Mouse (Mus musculus) hindbrain, embryonic 14.5 days (tissue): ENCODE measurements around the gene Atp10a. TPM values are rescaled to one million over a fixed set of nuclear protein-coding genes. Genes with fewer than 3 reads are reported as not detected.

Source experiments
- ATAC-seq: fragments of 200-750 bp; cut with Nextera tagmentation; 2 replicates; pipeline ENCODE4 v1.8.0; 2017; ENCODE audit warnings: moderate number of reproducible peaks, mild to moderate bottlenecking, moderate TSS enrichment, moderate library complexity; ENCODE audit not compliant: low FRiP score
- DNase-seq: peaks from one replicate; pipeline ENCODE4 v3.0.0-alpha.2; 2015; ENCODE audit warnings: low spot score
- H3K27ac ChIP-seq: fragments of 300-500 bp; sonication (generic); 2 replicates; pipeline ENCODE4 v1.5.1; 2014; ENCODE audit warnings: mild to moderate bottlenecking, moderate library complexity
- H3K27me3 ChIP-seq: fragments of 300-500 bp; sonication (generic); 2 replicates; pipeline ENCODE4 v1.6.1; 2014; ENCODE audit warnings: mild to moderate bottlenecking, low read length, mixed read lengths; ENCODE audit not compliant: control insufficient read depth, insufficient read depth
- H3K36me3 ChIP-seq: fragments of 300-500 bp; sonication (generic); replicated peaks from 2 replicates; pipeline ENCODE4 v1.6.1; 2014; ENCODE audit not compliant: control insufficient read depth, insufficient read depth
- H3K4me1 ChIP-seq: fragments of 300-500 bp; sonication (generic); replicated peaks from 2 replicates; pipeline ENCODE4 v1.6.1; 2014; ENCODE audit warnings: antibody characterized with exemption, low read length, mixed read lengths; ENCODE audit not compliant: control insufficient read depth, insufficient read depth
- H3K4me2 ChIP-seq: fragments of 300-500 bp; sonication (generic); replicated peaks from 2 replicates; pipeline ENCODE4 v1.6.1; 2014; ENCODE audit warnings: mild to moderate bottlenecking, moderate library complexity
- H3K4me3 ChIP-seq: fragments of 300-500 bp; sonication (generic); replicated peaks from 2 replicates; pipeline ENCODE4 v1.5.1; 2014; ENCODE audit warnings: mild to moderate bottlenecking, low read length
- H3K9ac ChIP-seq: fragments of 300-500 bp; sonication (generic); 2 replicates; pipeline ENCODE4 v1.6.1; 2014
- H3K9me3 ChIP-seq: fragments of 300-500 bp; sonication (generic); 2 replicates; pipeline ENCODE4 v1.6.1; 2016; ENCODE audit warnings: low read length; ENCODE audit not compliant: control insufficient read depth
- WGBS: fragments of 180-500 bp; shearing (Covaris S2); extraction: QIAGEN DNeasy Blood & Tissue Kit; methylation state at CpG from one replicate; pipeline ENCODE4 v1.1.7; 2014; 5-methylcytosine and 5-hydroxymethylcytosine counted together
- polyA plus RNA-seq: library from polyadenylated mRNA; unstranded; fragments of >200 nt; fragmentation: Nextera tagmentation; extraction: Ambion mirVana; gene quantifications from 2 replicates; pipeline ENCODE4 v1.2.1, GENCODE M21; 2014

The Atp10a gene
- 1.6 and 1.7 TPM in 2 replicates for polyA plus RNA-seq

DNA sequence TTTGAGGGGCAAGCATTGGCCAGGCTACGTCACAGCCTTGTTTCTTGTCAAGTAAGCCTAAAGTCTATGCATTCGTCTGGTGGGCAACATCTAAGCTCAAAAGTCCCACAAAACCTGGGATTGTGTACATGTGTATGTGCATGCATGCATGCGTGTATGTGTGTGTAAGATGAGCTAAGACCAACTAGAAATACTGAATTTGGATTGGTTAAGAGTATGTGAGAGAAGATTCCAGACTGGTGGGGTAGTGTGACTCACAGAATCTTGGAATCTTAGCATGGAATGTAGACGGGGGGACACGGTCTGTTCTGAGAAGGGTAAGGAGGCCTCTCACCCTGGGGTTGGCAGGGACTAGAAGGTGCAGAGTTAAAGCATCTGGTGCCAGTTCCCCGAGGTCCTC is at the start of gene Atp10a:
Gene Atp10a (plus strand): TSS at position 301 of the 400 bp plus-strand sequence.
- no peaks in the 10 kb centered on the region for H3K9me3 ChIP-seq
- WGBS: 88% methylated on average over 6 of the region's 6 CpGs
- H3K27me3 ChIP-seq: peaks cover 10% of the 10 kb centered on the region; the same call in 1 of the 2 replicates
- ATAC-seq (no peak), DNase-seq (no peak)
- no peaks in the 10 kb centered on the region for H3K36me3 ChIP-seq
- H3K4me1 ChIP-seq: no peaks in the 10 kb centered on the region
- H3K9ac ChIP-seq: no peak within 1 kb of the TSS
- no peak within 1 kb of the TSS for H3K27ac ChIP-seq
- H3K4me3 ChIP-seq: no peak within 1 kb of the TSS
- H3K4me2 ChIP-seq: no peak within 1 kb of the TSS

DNA sequence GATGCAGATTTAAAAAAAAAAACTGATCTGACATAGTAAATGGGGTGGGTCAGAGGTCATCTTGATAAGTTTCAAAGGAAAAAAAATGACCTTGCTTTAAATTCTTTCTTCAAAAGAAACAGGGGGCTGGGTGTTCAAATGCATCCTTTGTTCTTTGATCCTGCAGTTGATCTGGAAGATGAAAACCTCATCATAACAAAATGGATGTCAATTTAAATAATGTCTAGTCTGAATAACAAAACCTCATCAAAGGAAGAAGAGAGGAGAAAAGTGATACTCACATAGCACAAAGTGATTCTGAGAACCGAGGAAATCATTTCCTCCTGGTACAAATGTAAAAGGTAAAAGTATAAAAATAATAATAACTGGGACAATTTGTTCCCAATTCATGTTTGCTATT is 37.9 kb upstream of the Atp10a start:
- H3K9ac ChIP-seq: no peak overlapping the region
- no peaks in the 10 kb centered on the region for H3K36me3 ChIP-seq
- no peak for DNase-seq
- no peak overlapping the region for H3K4me2 ChIP-seq
- H3K4me3 ChIP-seq: no peak overlapping the region
- H3K27me3 ChIP-seq: no peaks in the 10 kb centered on the region
- no peak overlapping the region for H3K27ac ChIP-seq
- H3K4me1 ChIP-seq: no peaks in the 10 kb centered on the region
- WGBS: 74% methylated on average over 1 of the region's 1 CpGs
- no peaks in the 10 kb centered on the region for H3K9me3 ChIP-seq
- ATAC-seq: no peak

DNA sequence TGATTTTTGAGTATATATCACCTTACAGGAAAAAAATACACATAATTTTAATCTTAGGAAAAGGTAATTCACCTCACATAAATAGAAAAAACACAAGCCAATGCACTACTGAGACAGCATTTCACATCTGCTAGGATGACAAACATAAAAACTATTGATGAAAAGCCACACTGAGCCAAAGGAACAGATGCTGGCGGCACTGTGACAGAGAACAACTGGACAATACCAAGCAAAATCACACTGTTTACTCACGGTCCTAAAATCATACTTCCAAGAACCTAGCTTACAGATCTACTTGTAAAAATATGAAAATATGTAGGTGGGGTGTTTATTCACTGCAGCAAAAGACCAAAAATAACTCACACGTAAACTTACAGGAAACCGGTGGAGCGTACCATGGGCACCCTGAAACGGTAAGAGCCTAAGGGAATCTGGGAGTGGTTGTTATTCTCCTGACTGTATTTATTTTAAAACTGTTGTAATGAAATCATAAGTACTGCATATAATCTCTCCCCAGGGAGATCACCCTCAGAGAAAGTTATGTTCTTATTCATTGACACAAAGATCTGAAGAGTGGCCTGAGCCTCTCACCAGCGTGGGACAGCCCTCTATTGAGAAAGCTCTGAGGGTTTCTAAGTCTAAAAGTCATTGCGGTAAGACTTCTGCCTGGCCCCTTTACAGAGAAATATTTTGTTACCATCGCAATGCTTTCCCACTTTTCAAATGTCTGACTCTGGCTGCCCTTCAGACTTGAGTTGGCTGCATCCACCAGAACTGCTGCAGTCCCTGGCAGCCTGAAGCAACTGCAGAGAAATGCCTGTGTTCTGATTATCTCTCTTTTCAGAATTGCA is 29.4 kb upstream of the Atp10a start:
- peak; percentile 24 for DNase-seq
- H3K9ac ChIP-seq: no peak overlapping the region
- H3K27me3 ChIP-seq: no peaks in the 10 kb centered on the region
- no peak overlapping the region for H3K4me2 ChIP-seq
- H3K4me3 ChIP-seq: no peak overlapping the region
- no peaks in the 10 kb centered on the region for H3K4me1 ChIP-seq
- no peaks in the 10 kb centered on the region for H3K9me3 ChIP-seq
- H3K27ac ChIP-seq: no peak overlapping the region
- no peak for ATAC-seq
- no peaks in the 10 kb centered on the region for H3K36me3 ChIP-seq
- 78% methylated on average over 9 of the region's 9 CpGs for WGBS

DNA sequence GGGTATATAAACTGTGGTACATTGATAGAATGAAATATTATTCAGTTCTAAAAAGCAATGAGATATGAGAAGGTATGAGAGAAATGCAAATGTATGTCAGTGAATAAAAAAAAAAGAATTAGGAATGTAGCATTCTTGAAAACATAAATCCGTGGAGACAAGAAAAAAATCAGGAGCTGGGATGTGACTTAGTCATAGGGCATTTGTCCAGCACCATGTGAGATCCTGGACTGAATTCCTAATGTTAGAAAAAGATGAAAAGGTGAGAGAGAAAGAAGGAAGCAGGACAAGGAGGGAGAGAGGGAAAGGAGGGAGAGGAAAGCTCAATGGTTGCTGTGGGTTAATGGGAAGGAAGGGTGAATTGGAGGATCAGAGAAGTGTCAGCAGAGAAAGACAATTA is 28.6 kb upstream of the Atp10a start:
- Histone ChIP-seq H3K4me2 (no peak overlapping the region), H3K4me3 (no peak overlapping the region), H3K4me1 (no peaks in the 10 kb centered on the region), H3K9me3 (no peaks in the 10 kb centered on the region), H3K9ac (no peak overlapping the region), H3K27ac (no peak overlapping the region), H3K36me3 (no peaks in the 10 kb centered on the region), H3K27me3 (no peaks in the 10 kb centered on the region)
- no peak for ATAC-seq
- DNase-seq: no peak
- WGBS: 76% methylated on average over 1 of the region's 1 CpGs

DNA sequence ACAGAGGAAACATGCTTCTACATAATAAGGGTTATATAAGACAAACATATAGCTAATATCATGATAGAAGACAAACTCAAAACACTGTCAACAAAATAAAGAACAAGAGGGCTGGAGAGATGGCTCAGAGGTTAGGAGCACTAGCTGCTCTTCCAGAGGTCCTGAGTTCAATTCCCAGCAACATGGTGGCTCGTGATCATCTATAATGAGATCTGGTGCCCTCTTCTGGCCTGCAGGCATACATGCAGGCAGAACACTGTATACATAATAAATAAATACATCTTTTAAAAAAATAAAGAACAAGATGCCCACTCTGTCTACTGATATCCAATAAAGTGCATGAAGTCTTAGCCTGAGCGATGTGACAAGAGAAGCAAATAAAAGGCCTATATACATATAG is 26.7 kb upstream of the Atp10a start:
- ATAC-seq (no peak), DNase-seq (no peak)
- Histone ChIP-seq H3K4me3 (no peak overlapping the region), H3K27me3 (no peaks in the 10 kb centered on the region), H3K4me2 (no peak overlapping the region), H3K9me3 (no peaks in the 10 kb centered on the region), H3K27ac (no peak overlapping the region), H3K36me3 (no peaks in the 10 kb centered on the region), H3K4me1 (no peaks in the 10 kb centered on the region), H3K9ac (no peak overlapping the region)
- 95% methylated on average over 2 of the region's 2 CpGs for WGBS

DNA sequence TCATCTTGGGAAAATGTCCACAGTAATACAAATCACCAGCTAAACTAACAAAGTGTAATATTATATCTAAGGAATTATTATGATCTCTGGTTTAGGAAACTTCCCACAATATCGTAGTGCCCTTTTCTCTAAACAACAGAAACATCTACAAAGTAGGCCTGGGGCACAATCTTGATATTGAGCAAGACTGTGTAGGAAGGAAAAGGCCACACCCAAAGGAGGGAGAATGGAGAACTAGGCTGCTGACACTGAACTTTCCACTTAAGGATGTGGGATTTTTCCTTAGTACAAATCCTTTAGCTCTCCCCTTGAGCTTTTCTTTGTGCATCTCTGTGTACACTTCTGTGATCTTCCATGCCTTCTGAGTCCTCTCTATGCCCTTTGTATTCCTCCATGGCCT is 22.3 kb upstream of the Atp10a start:
- H3K4me1 ChIP-seq: no peaks in the 10 kb centered on the region

DNA sequence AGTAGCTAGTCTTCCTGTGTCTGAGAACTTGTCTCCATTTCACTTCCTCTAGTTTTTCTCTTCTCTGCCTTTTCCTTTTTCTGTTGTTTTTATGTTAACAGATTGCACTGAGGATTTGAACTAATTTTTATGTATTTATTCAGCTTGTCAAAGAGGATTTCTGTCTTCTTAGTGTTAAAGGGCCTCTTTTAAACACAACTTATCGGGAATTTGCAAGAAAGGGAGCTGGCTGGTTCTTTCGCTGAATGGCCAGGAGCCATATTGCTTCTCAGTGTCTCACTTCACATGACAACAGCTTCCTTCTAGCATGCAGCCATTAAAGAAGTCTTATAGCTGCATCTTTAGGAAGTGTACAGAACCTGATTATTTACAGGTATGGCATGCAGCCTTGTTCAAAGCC is 16.3 kb upstream of the Atp10a start:
- Histone ChIP-seq H3K27ac (no peak overlapping the region), H3K27me3 (no peaks in the 10 kb centered on the region), H3K36me3 (no peaks in the 10 kb centered on the region), H3K9me3 (no peaks in the 10 kb centered on the region), H3K4me1 (no peaks in the 10 kb centered on the region), H3K4me3 (no peak overlapping the region), H3K4me2 (no peak overlapping the region), H3K9ac (no peak overlapping the region)
- ATAC-seq: no peak
- WGBS: 74% methylated on average over 2 of the region's 2 CpGs
- DNase-seq: no peak

More for the DNA sequence above, 22.3 kb upstream of the Atp10a start:
- H3K27ac ChIP-seq: no peak overlapping the region
- H3K9ac ChIP-seq: no peak overlapping the region
- no peak overlapping the region for H3K4me2 ChIP-seq
- H3K4me3 ChIP-seq: no peak overlapping the region
- DNase-seq: no peak
- no peak for ATAC-seq
- no peaks in the 10 kb centered on the region for H3K27me3 ChIP-seq
- 81% methylated on average over 1 of the region's 1 CpGs for WGBS
- no peaks in the 10 kb centered on the region for H3K9me3 ChIP-seq
- no peaks in the 10 kb centered on the region for H3K36me3 ChIP-seq

DNA sequence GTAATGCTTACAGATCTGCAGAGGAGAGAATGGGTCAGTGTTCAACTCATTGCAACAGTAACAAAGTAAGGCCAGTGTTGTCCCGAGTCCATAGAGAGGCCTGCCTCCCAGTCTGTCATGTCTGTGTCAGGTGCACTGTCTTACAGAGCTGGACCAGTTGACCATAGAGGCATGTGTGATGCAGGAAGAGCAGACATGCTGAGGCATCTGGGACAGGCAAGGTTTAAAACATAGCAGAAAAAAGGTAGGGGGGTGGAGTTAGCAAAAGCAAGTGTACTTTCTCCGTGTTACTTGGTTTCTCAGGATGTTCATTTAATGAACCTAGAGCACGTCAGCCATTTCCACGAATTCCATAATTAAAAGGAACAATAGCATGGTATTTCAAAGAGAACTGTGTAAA is 15.5 kb upstream of the Atp10a start:
- no peak overlapping the region for H3K4me2 ChIP-seq
- no peaks in the 10 kb centered on the region for H3K4me1 ChIP-seq
- WGBS: 86% methylated on average over 4 of the region's 4 CpGs
- DNase-seq (no peak), ATAC-seq (no peak)
- no peak overlapping the region for H3K9ac ChIP-seq
- H3K27me3 ChIP-seq: no peaks in the 10 kb centered on the region
- no peaks in the 10 kb centered on the region for H3K36me3 ChIP-seq
- H3K27ac ChIP-seq: no peak overlapping the region
- no peak overlapping the region for H3K4me3 ChIP-seq
- H3K9me3 ChIP-seq: no peaks in the 10 kb centered on the region

DNA sequence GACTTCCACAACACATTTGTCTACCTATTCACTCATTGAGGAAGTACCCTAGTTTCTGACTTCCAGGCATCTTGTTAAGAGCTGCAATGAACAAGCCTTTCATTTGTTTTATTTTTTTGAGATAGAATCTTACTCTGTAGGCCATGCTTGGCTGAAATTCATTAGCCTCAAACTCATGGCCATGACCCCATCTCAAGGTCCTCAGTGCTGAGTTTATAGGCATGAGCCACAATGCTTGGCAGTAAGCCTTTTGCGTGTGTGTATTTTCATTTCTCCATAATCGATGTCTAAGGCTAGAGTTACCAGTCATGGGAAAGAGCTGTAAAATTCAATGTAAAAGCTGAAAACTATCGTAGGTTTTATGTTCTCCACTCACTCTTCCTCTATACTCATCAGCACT is 14.1 kb upstream of the Atp10a start:
- Histone ChIP-seq H3K4me1 (no peaks in the 10 kb centered on the region), H3K27ac (no peak overlapping the region), H3K9ac (no peak overlapping the region), H3K27me3 (no peaks in the 10 kb centered on the region), H3K4me3 (no peak overlapping the region), H3K9me3 (no peaks in the 10 kb centered on the region), H3K4me2 (no peak overlapping the region), H3K36me3 (no peaks in the 10 kb centered on the region)
- no peak for DNase-seq
- no peak for ATAC-seq
- WGBS: 96% methylated on average over 3 of the region's 3 CpGs
